Mouse (Mus musculus): Measurements from ENCODE around the gene Xpr1. TPM values are rescaled to one million over a fixed set of nuclear protein-coding genes. Genes with fewer than 3 reads are reported as not detected.
A peak's percentile ranks its signal among the peaks of the same experiment; 100 is the strongest.
"Not testable (repeated sequence)": the region's sequence is repeated elsewhere in the genome, so short reads cannot be mapped to it uniquely, and the experiment has no call there.

Xpr1 gene
- polyA plus RNA-seq, 1 experiment from 2014 or later = 68.7 TPM

- H3K9me3 ChIP-seq (ENCODE audit: control insufficient read depth, low read length) = no peaks in the 10 kb centered on the region
- no peak for ATAC-seq (ENCODE audit: low read depth)
- H3K27ac ChIP-seq (ENCODE audit: low read depth, low read length) = no peak overlapping the region
- H3K27me3 ChIP-seq (ENCODE audit: control insufficient read depth, insufficient read depth, low read length) = no peaks in the 10 kb centered on the region
- peaks cover 21% of the 10 kb centered on the region for H3K36me3 ChIP-seq (ENCODE audit: control insufficient read depth, insufficient read depth, low read length)
- no peak overlapping the region for H3K4me2 ChIP-seq (ENCODE audit: low read depth, low read length)
- no peak overlapping the region for H3K9ac ChIP-seq (replicated peaks; ENCODE audit: low read depth, low read length)
- H3K4me3 ChIP-seq (ENCODE audit: low read depth, low read length) = no peak overlapping the region
- no peaks in the 10 kb centered on the region for H3K4me1 ChIP-seq (ENCODE audit: control insufficient read depth, insufficient read depth, low read length)
- 82% methylated on average over 3 of the region's 3 CpGs for WGBS
These were observed 129.2 kb downstream of the Xpr1 start for GRCm38 (mm10) chr1:155288033-155288432.

DNA sequence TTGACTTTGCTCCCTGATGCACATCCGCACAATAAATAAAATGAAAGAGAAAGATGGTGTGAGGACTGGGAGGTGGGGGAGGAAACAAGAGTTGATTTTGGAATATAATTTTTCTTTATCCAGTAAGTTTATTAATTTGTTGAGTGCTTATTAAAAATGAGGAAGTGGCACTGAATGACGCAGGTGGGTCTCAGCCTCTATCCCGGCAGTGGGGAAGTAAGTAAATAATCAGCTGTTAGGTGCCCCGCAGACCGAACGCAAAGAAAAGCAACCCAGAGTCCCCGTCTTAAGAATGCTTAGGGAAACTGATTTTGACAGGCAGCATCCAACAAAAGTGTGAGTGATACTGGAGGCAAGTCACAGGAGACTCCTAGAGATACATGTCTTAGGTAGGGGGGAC is 133.4 kb downstream of the Xpr1 start:
- H3K27ac ChIP-seq (ENCODE audit: low read depth, low read length) = no peak overlapping the region
- ATAC-seq (ENCODE audit: low read depth) = no peak
- WGBS = 91% methylated on average over 7 of the region's 7 CpGs
- no peak overlapping the region for H3K4me2 ChIP-seq (ENCODE audit: low read depth, low read length)
- no peaks in the 10 kb centered on the region for H3K9me3 ChIP-seq (ENCODE audit: control insufficient read depth, low read length)
- no peaks in the 10 kb centered on the region for H3K27me3 ChIP-seq (ENCODE audit: control insufficient read depth, insufficient read depth, low read length)
- no peaks in the 10 kb centered on the region for H3K4me1 ChIP-seq (ENCODE audit: control insufficient read depth, insufficient read depth, low read length)
- H3K4me3 ChIP-seq (ENCODE audit: low read depth, low read length) = no peak overlapping the region
- H3K36me3 ChIP-seq (ENCODE audit: control insufficient read depth, insufficient read depth, low read length) = peaks cover 35% of the 10 kb centered on the region
- no peak overlapping the region for H3K9ac ChIP-seq (replicated peaks; ENCODE audit: low read depth, low read length)

- Histone ChIP-seq H3K9ac (replicated peaks; ENCODE audit: low read depth, low read length) (no peak overlapping the region), H3K36me3 (ENCODE audit: control insufficient read depth, insufficient read depth, low read length) (peaks cover 23% of the 10 kb centered on the region), H3K4me2 (ENCODE audit: low read depth, low read length) (no peak overlapping the region), H3K4me3 (ENCODE audit: low read depth, low read length) (no peak overlapping the region), H3K27me3 (ENCODE audit: control insufficient read depth, insufficient read depth, low read length) (no peaks in the 10 kb centered on the region), H3K9me3 (ENCODE audit: control insufficient read depth, low read length) (no peaks in the 10 kb centered on the region), H3K27ac (ENCODE audit: low read depth, low read length) (no peak overlapping the region), H3K4me1 (ENCODE audit: control insufficient read depth, insufficient read depth, low read length) (no peaks in the 10 kb centered on the region)
- peak; percentile 91 for ATAC-seq (ENCODE audit: low read depth)
- 58% methylated on average over 18 of the region's 18 CpGs for WGBS
These were observed 136.0 kb downstream of the Xpr1 start for GRCm38 (mm10) chr1:155281003-155281793.

DNA sequence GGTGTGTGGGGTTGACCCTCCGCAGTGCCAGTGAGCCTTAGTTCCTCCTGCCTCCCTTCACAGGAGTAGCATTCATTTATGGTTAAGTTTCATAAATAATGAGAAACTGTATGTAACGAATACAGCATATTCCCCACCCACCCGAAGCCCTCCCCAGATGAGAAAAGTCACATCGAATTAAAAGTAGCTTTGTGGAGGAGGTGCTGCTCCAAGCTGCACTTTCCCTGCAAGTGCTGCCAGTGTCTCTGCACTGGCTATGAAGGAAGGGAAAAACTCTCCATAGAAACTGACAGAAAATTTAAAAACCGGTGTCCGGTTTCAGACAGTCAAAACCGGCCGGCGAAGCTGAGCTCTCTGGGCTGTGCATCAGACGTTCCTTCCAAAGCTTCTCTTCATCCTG is 136.9 kb downstream of the Xpr1 start:
- Histone ChIP-seq H3K4me3 (ENCODE audit: low read depth, low read length) (no peak overlapping the region), H3K4me2 (ENCODE audit: low read depth, low read length) (no peak overlapping the region), H3K36me3 (ENCODE audit: control insufficient read depth, insufficient read depth, low read length) (peaks cover 23% of the 10 kb centered on the region)

DNA sequence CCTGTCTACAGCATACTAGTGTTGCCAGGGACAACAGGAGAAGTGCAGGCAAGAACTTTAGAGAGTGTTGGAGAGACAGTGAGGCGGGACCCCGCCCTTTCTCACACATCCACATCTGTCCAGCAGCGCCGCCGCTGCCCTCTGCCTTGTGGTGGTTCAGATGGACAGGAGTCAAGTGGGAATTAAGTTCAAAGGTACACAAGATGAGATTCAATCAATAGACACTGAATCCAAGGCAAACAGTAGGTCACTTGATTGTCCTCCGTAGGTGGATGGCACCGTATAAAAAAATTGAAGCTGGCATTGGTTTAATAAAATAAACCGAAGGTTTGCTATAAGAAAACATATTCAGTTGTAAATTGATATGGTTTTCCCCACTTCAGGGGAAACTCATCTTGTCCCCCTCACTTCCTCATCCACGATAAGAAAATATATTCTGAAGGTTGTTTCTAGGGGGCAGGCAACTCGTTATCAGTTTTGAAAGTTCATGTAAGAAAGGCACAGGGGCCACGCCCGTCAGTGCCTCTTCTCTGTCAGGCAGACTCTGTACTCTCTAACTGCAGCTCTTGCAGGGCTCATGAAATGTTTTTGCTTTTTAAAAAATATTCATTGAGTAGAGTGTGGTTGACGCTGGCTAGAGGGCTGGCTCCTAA is 140.7 kb downstream of the Xpr1 start:
- H3K9me3 ChIP-seq (ENCODE audit: control insufficient read depth, low read length) = no peaks in the 10 kb centered on the region
- H3K27me3 ChIP-seq (ENCODE audit: control insufficient read depth, insufficient read depth, low read length) = no peaks in the 10 kb centered on the region
- 78% methylated on average over 13 of the region's 13 CpGs for WGBS

More for the DNA sequence above, 136.9 kb downstream of the Xpr1 start:
- WGBS = 81% methylated on average over 10 of the region's 10 CpGs
- Histone ChIP-seq H3K9ac (replicated peaks; ENCODE audit: low read depth, low read length) (no peak overlapping the region), H3K9me3 (ENCODE audit: control insufficient read depth, low read length) (no peaks in the 10 kb centered on the region), H3K27ac (ENCODE audit: low read depth, low read length) (no peak overlapping the region), H3K4me1 (ENCODE audit: control insufficient read depth, insufficient read depth, low read length) (no peaks in the 10 kb centered on the region), H3K27me3 (ENCODE audit: control insufficient read depth, insufficient read depth, low read length) (no peaks in the 10 kb centered on the region)
- no peak for ATAC-seq (ENCODE audit: low read depth)

GRCm38 (mm10) chr1:155275793-155276192 is 141.4 kb downstream of the Xpr1 start:
- Histone ChIP-seq H3K4me2 (ENCODE audit: low read depth, low read length) (no peak overlapping the region), H3K36me3 (ENCODE audit: control insufficient read depth, insufficient read depth, low read length) (peaks cover 4% of the 10 kb centered on the region; the same call in 1 of the 2 replicates), H3K27ac (ENCODE audit: low read depth, low read length) (no peak overlapping the region), H3K4me1 (ENCODE audit: control insufficient read depth, insufficient read depth, low read length) (no peaks in the 10 kb centered on the region), H3K4me3 (ENCODE audit: low read depth, low read length) (no peak overlapping the region), H3K9me3 (ENCODE audit: control insufficient read depth, low read length) (no peaks in the 10 kb centered on the region), H3K9ac (replicated peaks; ENCODE audit: low read depth, low read length) (no peak overlapping the region), H3K27me3 (ENCODE audit: control insufficient read depth, insufficient read depth, low read length) (no peaks in the 10 kb centered on the region)
- WGBS = 80% methylated on average over 4 of the region's 4 CpGs
- no peak for ATAC-seq (ENCODE audit: low read depth)

More for the DNA sequence above, 140.7 kb downstream of the Xpr1 start:
- no peak overlapping the region for H3K9ac ChIP-seq (replicated peaks; ENCODE audit: low read depth, low read length)
- no peaks in the 10 kb centered on the region for H3K4me1 ChIP-seq (ENCODE audit: control insufficient read depth, insufficient read depth, low read length)
- no peak overlapping the region for H3K4me3 ChIP-seq (ENCODE audit: low read depth, low read length)
- no peak overlapping the region for H3K27ac ChIP-seq (ENCODE audit: low read depth, low read length)
- peaks cover 4% of the 10 kb centered on the region; the same call in 1 of the 2 replicates for H3K36me3 ChIP-seq (ENCODE audit: control insufficient read depth, insufficient read depth, low read length)
- no peak for ATAC-seq (ENCODE audit: low read depth)
- H3K4me2 ChIP-seq (ENCODE audit: low read depth, low read length) = no peak overlapping the region

GRCm38 (mm10) chr1:155274976-155275375 is 142.2 kb downstream of the Xpr1 start:
- Histone ChIP-seq H3K4me3 (ENCODE audit: low read depth, low read length) (no peak overlapping the region), H3K4me2 (ENCODE audit: low read depth, low read length) (no peak overlapping the region), H3K9ac (replicated peaks; ENCODE audit: low read depth, low read length) (no peak overlapping the region), H3K27me3 (ENCODE audit: control insufficient read depth, insufficient read depth, low read length) (no peaks in the 10 kb centered on the region), H3K36me3 (ENCODE audit: control insufficient read depth, insufficient read depth, low read length) (peaks cover under 1% of the 10 kb centered on the region; the same call in 1 of the 2 replicates), H3K9me3 (ENCODE audit: control insufficient read depth, low read length) (no peaks in the 10 kb centered on the region), H3K27ac (ENCODE audit: low read depth, low read length) (no peak overlapping the region), H3K4me1 (ENCODE audit: control insufficient read depth, insufficient read depth, low read length) (no peaks in the 10 kb centered on the region)
- WGBS = 84% methylated on average over 3 of the region's 3 CpGs
- no peak for ATAC-seq (ENCODE audit: low read depth)

- no peaks in the 10 kb centered on the region for H3K9me3 ChIP-seq (ENCODE audit: control insufficient read depth, low read length)
- no peak overlapping the region for H3K27ac ChIP-seq (ENCODE audit: low read depth, low read length)
- no peaks in the 10 kb centered on the region for H3K4me1 ChIP-seq (ENCODE audit: control insufficient read depth, insufficient read depth, low read length)
- no peaks in the 10 kb centered on the region for H3K36me3 ChIP-seq (ENCODE audit: control insufficient read depth, insufficient read depth, low read length)
- no peaks in the 10 kb centered on the region for H3K27me3 ChIP-seq (ENCODE audit: control insufficient read depth, insufficient read depth, low read length)
- H3K4me3 ChIP-seq (ENCODE audit: low read depth, low read length) = no peak overlapping the region
- ATAC-seq (ENCODE audit: low read depth) = no peak
- H3K9ac ChIP-seq (replicated peaks; ENCODE audit: low read depth, low read length) = no peak overlapping the region
- H3K4me2 ChIP-seq (ENCODE audit: low read depth, low read length) = no peak overlapping the region
- WGBS = 93% methylated on average over 4 of the region's 4 CpGs
These were observed 144.3 kb downstream of the Xpr1 start for GRCm38 (mm10) chr1:155272953-155273352.

GRCm38 (mm10) chr1:155262496-155262895 is 154.7 kb downstream of the Xpr1 start:
- H3K27me3 ChIP-seq (ENCODE audit: control insufficient read depth, insufficient read depth, low read length); H3K4me3 ChIP-seq (ENCODE audit: low read depth, low read length); H3K4me1 ChIP-seq (ENCODE audit: control insufficient read depth, insufficient read depth, low read length); H3K27ac ChIP-seq (ENCODE audit: low read depth, low read length); H3K36me3 ChIP-seq (ENCODE audit: control insufficient read depth, insufficient read depth, low read length); H3K9me3 ChIP-seq (ENCODE audit: control insufficient read depth, low read length); ATAC-seq (ENCODE audit: low read depth); H3K9ac ChIP-seq (replicated peaks; ENCODE audit: low read depth, low read length); H3K4me2 ChIP-seq (ENCODE audit: low read depth, low read length): not testable (repeated sequence)
- 97% methylated on average over 10 of the region's 10 CpGs for WGBS

Measured in neural tube, embryonic 14.5 days (tissue).